Mouse (Mus musculus): ENCODE results near the gene L3mbtl3. TPM values are rescaled to one million over a fixed set of nuclear protein-coding genes. Genes with fewer than 3 reads are reported as not detected.

The L3mbtl3 gene
- total and polyA plus RNA-seq, 3 experiments, result 1.8 to 3.5 TPM; not detected in 1

- H3K9ac ChIP-seq (ENCODE audit: control insufficient read depth, low read depth, low read length, poor library complexity, severe bottlenecking), result no peak overlapping the region
- no peak overlapping the region for H3K27ac ChIP-seq (ENCODE audit: control insufficient read depth, low read depth, low read length)
- DNase-seq (ENCODE audit: low read depth, low spot score), result no peak
- H3K79me2 ChIP-seq (ENCODE audit: control insufficient read depth, insufficient read depth, low read length, poor library complexity), result no peaks in the 10 kb centered on the region
- H3K9me3 ChIP-seq (replicated peaks; ENCODE audit: insufficient read depth, low read length), result no peaks in the 10 kb centered on the region
- H3K27me3 ChIP-seq (ENCODE audit: control insufficient read depth in 1 of 2, insufficient read depth in 2 of 2, low read length in 2 of 2), result no peaks in the 10 kb centered on the region
- TF ChIP-seq SIN3A (IDR thresholded peaks at IDR 0.05; ENCODE audit: low read length) (no peak), MYC (IDR thresholded peaks at IDR 0.05; ENCODE audit: low read depth, low read length) (no peak), JUND (IDR thresholded peaks at IDR 0.05; ENCODE audit: low read depth, low read length) (no peak), UBTF (IDR thresholded peaks at IDR 0.05; ENCODE audit: borderline replicate concordance, insufficient read depth, low read depth, low read length) (no peak)
- H3K4me3 ChIP-seq (ENCODE audit: control insufficient read depth in 1 of 2, insufficient read depth in 1 of 2, low read depth in 2 of 2, low read length in 2 of 2), result no peak overlapping the region
- H3K4me1 ChIP-seq (ENCODE audit: control insufficient read depth in 1 of 2, insufficient read depth in 2 of 2, low read length in 2 of 2), result no peaks in the 10 kb centered on the region; a peak in 1 of 4 replicates
- peaks cover 0 to 2% of the 10 kb centered on the region in 2 experiments; a peak in 1 of 4 replicates for H3K36me3 ChIP-seq (ENCODE audit: control insufficient read depth in 1 of 2, insufficient read depth in 2 of 2, low read length in 2 of 2)
These were observed 46.9 kb downstream of the L3mbtl3 start for GRCm38 (mm10) chr10:26328843-26329242.

GRCm38 (mm10) chr10:26327691-26328542, 47.9 kb downstream of the L3mbtl3 start:
- no peaks in the 10 kb centered on the region; a peak in 1 of 4 replicates for H3K4me1 ChIP-seq (ENCODE audit: control insufficient read depth in 1 of 2, insufficient read depth in 2 of 2, low read length in 2 of 2)
- no peak for TF ChIP-seq RCOR1 (IDR thresholded peaks at IDR 0.05; ENCODE audit: low read depth, low read length)
- DNase-seq (ENCODE audit: low read depth, low spot score), result no peak
- no peak overlapping the region for H3K27ac ChIP-seq (ENCODE audit: control insufficient read depth, low read depth, low read length)
- H3K27me3 ChIP-seq (ENCODE audit: control insufficient read depth in 1 of 2, insufficient read depth in 2 of 2, low read length in 2 of 2), result no peaks in the 10 kb centered on the region
- peaks cover 0 to 2% of the 10 kb centered on the region in 2 experiments; a peak in 1 of 4 replicates for H3K36me3 ChIP-seq (ENCODE audit: control insufficient read depth in 1 of 2, insufficient read depth in 2 of 2, low read length in 2 of 2)
- no peak overlapping the region for H3K4me3 ChIP-seq (ENCODE audit: control insufficient read depth in 1 of 2, insufficient read depth in 1 of 2, low read depth in 2 of 2, low read length in 2 of 2)
- H3K9ac ChIP-seq (ENCODE audit: control insufficient read depth, low read depth, low read length, poor library complexity, severe bottlenecking), result no peak overlapping the region
- H3K9me3 ChIP-seq (replicated peaks; ENCODE audit: insufficient read depth, low read length), result no peaks in the 10 kb centered on the region
- no peaks in the 10 kb centered on the region for H3K79me2 ChIP-seq (ENCODE audit: control insufficient read depth, insufficient read depth, low read length, poor library complexity)

DNA sequence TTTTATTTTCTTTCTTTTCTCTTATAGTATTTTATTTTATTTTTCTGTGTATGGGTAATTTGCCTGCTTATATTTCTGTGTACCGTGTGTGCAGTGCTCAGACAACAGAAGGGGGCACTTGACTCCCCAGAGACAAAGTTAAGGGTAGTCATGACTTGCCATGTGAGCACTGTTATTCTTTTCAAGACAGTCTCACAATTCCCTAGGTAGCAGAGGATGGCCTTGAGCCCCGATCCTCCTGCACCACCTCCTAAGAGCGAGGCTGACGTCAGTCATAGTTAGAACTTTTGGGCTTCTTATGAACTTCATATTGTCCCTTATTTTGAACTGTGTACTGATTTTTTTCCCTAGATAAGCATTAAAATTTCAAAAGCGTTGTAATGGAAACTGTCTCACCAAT, 48.5 kb downstream of the L3mbtl3 start:
- Histone ChIP-seq H3K9me3 (replicated peaks; ENCODE audit: insufficient read depth, low read length) (no peaks in the 10 kb centered on the region), H3K36me3 (ENCODE audit: control insufficient read depth in 1 of 2, insufficient read depth in 2 of 2, low read length in 2 of 2) (peaks cover 0 to 2% of the 10 kb centered on the region in 2 experiments; a peak in 1 of 4 replicates), H3K4me1 (ENCODE audit: control insufficient read depth in 1 of 2, insufficient read depth in 2 of 2, low read length in 2 of 2) (no peaks in the 10 kb centered on the region; a peak in 1 of 4 replicates), H3K27ac (ENCODE audit: control insufficient read depth, low read depth, low read length) (no peak overlapping the region), H3K27me3 (ENCODE audit: control insufficient read depth in 1 of 2, insufficient read depth in 2 of 2, low read length in 2 of 2) (no peaks in the 10 kb centered on the region), H3K79me2 (ENCODE audit: control insufficient read depth, insufficient read depth, low read length, poor library complexity) (no peaks in the 10 kb centered on the region), H3K4me3 (ENCODE audit: control insufficient read depth in 1 of 2, insufficient read depth in 1 of 2, low read depth in 2 of 2, low read length in 2 of 2) (no peak overlapping the region), H3K9ac (ENCODE audit: control insufficient read depth, low read depth, low read length, poor library complexity, severe bottlenecking) (no peak overlapping the region)
- no peak for TF ChIP-seq CHD1 (IDR thresholded peaks at IDR 0.05; ENCODE audit: low read depth, low read length)
- no peak for TF ChIP-seq NELFE (IDR thresholded peaks at IDR 0.05; ENCODE audit: low read depth, low read length)
- no peak for DNase-seq (ENCODE audit: low read depth, low spot score)

All from MEL (cell line).